Mouse (Mus musculus) hindbrain, embryonic 15.5 days (tissue): ENCODE results near the gene Zfp213. TPM values are rescaled to one million over a fixed set of nuclear protein-coding genes. Genes with fewer than 3 reads are reported as not detected.
"Not testable (repeated sequence)": the region's sequence is repeated elsewhere in the genome, so short reads cannot be mapped to it uniquely, and the experiment has no call there.

Source experiments
- ATAC-seq: fragments of 200-750 bp; cut with Nextera tagmentation; 2 replicates; pipeline ENCODE4 v1.8.0; 2017; ENCODE audit warnings: low read depth, moderate number of reproducible peaks, moderate TSS enrichment; ENCODE audit not compliant: low FRiP score
- H3K27ac ChIP-seq: fragments of 300-500 bp; sonication (generic); replicated peaks from 2 replicates; pipeline ENCODE4 v1.5.1; 2015; ENCODE audit warnings: mild to moderate bottlenecking, inconsistent platforms
- H3K27me3 ChIP-seq: fragments of 300-500 bp; sonication (generic); 2 replicates; pipeline ENCODE4 v1.6.1; 2015; ENCODE audit warnings: control low read depth, inconsistent platforms
- H3K36me3 ChIP-seq: fragments of 300-500 bp; sonication (generic); 2 replicates; pipeline ENCODE4 v1.6.1; 2015; ENCODE audit warnings: control low read depth, inconsistent platforms
- H3K4me1 ChIP-seq: fragments of 300-500 bp; sonication (generic); replicated peaks from 2 replicates; pipeline ENCODE4 v1.6.1; 2015; ENCODE audit warnings: control low read depth, inconsistent platforms
- H3K4me2 ChIP-seq: fragments of 300-500 bp; sonication (generic); 2 replicates; pipeline ENCODE4 v1.6.1; 2015; ENCODE audit warnings: moderate library complexity, mild to moderate bottlenecking, inconsistent platforms
- H3K4me3 ChIP-seq: fragments of 300-500 bp; sonication (generic); 2 replicates; pipeline ENCODE4 v1.5.1; 2015; ENCODE audit warnings: mild to moderate bottlenecking, inconsistent platforms
- H3K9ac ChIP-seq: fragments of 300-500 bp; sonication (generic); 2 replicates; pipeline ENCODE4 v1.6.1; 2015; ENCODE audit warnings: inconsistent platforms
- H3K9me3 ChIP-seq: fragments of 300-500 bp; sonication (generic); 2 replicates; pipeline ENCODE4 v1.6.1; 2016; ENCODE audit warnings: control low read depth, inconsistent platforms
- WGBS: fragments of 180-500 bp; shearing (Covaris S2); methylation state at CpG from one replicate; pipeline ENCODE4 v1.1.7; 2015; 5-methylcytosine and 5-hydroxymethylcytosine counted together
- polyA plus RNA-seq: library from polyadenylated mRNA; unstranded; fragments of >200 nt; fragmentation: Nextera tagmentation; extraction: Ambion mirVana; gene quantifications from 2 replicates; pipeline ENCODE4 v1.2.1, GENCODE M21; 2015

Zfp213 gene
- polyA plus RNA-seq, 1 experiment from 2014 or later, result 19.8 TPM

- H3K27me3 ChIP-seq, H3K9me3 ChIP-seq, H3K4me2 ChIP-seq, ATAC-seq, H3K4me1 ChIP-seq, H3K9ac ChIP-seq, H3K36me3 ChIP-seq, H3K27ac ChIP-seq, H3K4me3 ChIP-seq: not testable (repeated sequence)
- 74% methylated on average over 30 of the region's 30 CpGs for WGBS
These were observed 40.9 kb downstream of the Zfp213 start for GRCm38 (mm10) chr17:23522941-23523732.

DNA sequence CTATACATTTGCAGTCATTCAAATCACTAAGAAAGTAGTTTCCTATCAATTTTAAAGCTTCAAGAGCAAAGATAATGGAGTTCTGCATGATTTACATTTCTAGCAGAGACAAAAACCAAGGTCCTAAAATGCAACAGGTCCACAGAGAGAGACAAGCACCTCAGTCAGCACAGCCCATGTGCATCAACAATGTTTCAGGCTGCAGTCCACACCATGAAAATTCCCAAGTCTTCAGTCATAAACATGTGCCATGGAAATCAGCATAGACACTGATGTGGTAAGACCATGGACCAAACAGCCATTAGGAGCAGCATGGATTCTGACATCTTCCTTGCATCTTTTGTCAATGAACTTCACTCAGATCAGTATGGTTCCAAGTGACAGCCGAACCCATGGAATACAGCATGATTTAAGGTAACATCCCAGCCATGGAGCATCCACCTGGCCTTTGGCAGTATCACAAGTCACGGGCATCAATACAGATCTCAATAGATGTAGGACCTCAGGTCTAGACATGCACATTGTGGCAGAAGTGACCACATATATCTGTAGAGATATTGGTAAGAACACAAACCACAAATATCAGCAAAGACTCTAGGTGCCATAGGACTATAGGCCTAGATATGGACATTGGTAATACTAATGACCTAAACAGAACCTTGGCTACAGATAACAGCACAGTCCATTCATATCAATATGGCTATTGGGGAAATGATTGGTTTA is 45.2 kb downstream of the Zfp213 start:
- 69% methylated on average over 2 of the region's 2 CpGs for WGBS
- Histone ChIP-seq H3K4me3 (no peak overlapping the region), H3K27ac (no peak overlapping the region), H3K9me3 (no peaks in the 10 kb centered on the region), H3K4me2 (no peak overlapping the region), H3K9ac (no peak overlapping the region), H3K27me3 (no peaks in the 10 kb centered on the region), H3K4me1 (no peaks in the 10 kb centered on the region), H3K36me3 (no peaks in the 10 kb centered on the region)
- 0 out of 2 replicates have a peak, but pooled peaks have one; percentile 34 for ATAC-seq

Other genes starting within 250 kb of the Zfp213 start
- gene Vmn2r115, start 220.5 kb downstream of the Zfp213 start, polyA plus RNA-seq, result not detected in 2 replicates
- not detected in 2 replicates for gene Vmn2r116, start 179.6 kb downstream of the Zfp213 start, polyA plus RNA-seq
- not detected in 2 replicates for gene Vmn2r117, start 84.5 kb downstream of the Zfp213 start, polyA plus RNA-seq
- 24.3 and 29.3 TPM in 2 replicates for gene Zfp13, start 35.2 kb upstream of the Zfp213 start, polyA plus RNA-seq
- gene Zscan10, start 36.6 kb upstream of the Zfp213 start, polyA plus RNA-seq, result 0.05 and 0.25 TPM in 2 replicates
- gene Mmp25, start 81.0 kb upstream of the Zfp213 start, polyA plus RNA-seq, result 1.7 TPM in 2 replicates
- 0.13 TPM in 1 of 2 replicates, not detected in the other for gene Bicdl2, start 96.3 kb upstream of the Zfp213 start, polyA plus RNA-seq
- 127 and 138 TPM in 2 replicates for gene Hcfc1r1, start 109.4 kb upstream of the Zfp213 start, polyA plus RNA-seq
- 40.5 and 43.5 TPM in 2 replicates for gene Thoc6, start 109.6 kb upstream of the Zfp213 start, polyA plus RNA-seq
- 3.3 and 5.3 TPM in 2 replicates for gene Tnfrsf12a, start 113.2 kb upstream of the Zfp213 start, polyA plus RNA-seq
- 0.38 and 0.66 TPM in 2 replicates for gene Cldn6, start 115.0 kb upstream of the Zfp213 start, polyA plus RNA-seq
- 1.2 and 1.8 TPM in 2 replicates for gene Cldn9, start 119.8 kb upstream of the Zfp213 start, polyA plus RNA-seq
- 0.13 and 0.41 TPM in 2 replicates for gene 1520401A03Rik, start 158.5 kb upstream of the Zfp213 start, polyA plus RNA-seq
- 19.8 and 21.8 TPM in 2 replicates for gene Pkmyt1, start 162.1 kb upstream of the Zfp213 start, polyA plus RNA-seq
- gene Paqr4, start 176.6 kb upstream of the Zfp213 start, polyA plus RNA-seq, result 67.0 and 75.2 TPM in 2 replicates
- gene Kremen2, start 181.6 kb upstream of the Zfp213 start, polyA plus RNA-seq, result 1.5 TPM in 2 replicates
- 204 and 209 TPM in 2 replicates for gene Flywch1, start 207.4 kb upstream of the Zfp213 start, polyA plus RNA-seq
- 79.4 and 83.9 TPM in 2 replicates for gene Flywch2, start 221.8 kb upstream of the Zfp213 start, polyA plus RNA-seq
- 480 and 502 TPM in 2 replicates for gene Srrm2, start 226.3 kb upstream of the Zfp213 start, polyA plus RNA-seq